22 mouse cellular contexts compared by ENCODE assay signal in the genomic region with DNA sequence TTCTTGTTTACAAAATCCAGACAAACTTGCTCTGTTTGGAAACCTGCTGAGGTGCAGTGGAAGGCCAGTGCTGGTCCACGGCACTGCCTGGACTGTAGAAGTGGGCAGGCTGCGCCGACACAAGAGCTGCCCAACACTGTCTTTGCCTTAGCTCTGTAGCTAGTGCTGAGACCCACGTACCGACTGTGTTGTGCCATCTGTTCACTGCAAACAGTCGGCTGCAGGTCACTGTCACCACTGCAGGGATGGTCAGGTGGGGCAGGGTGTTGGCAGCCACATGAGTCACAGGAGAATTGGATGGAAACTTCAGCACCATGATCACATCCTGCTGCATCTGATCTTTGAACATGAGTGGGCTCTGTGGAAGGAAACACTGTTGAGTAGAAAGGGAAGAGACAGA.
DNase-seq lines count a peak whose midpoint lies in the region; ATAC-seq lines count a peak whose summit lies in the region.
"Had no signal": no experiment of that assay in that cellular context is flagged by ENCODE, and none has a peak within 500 bp of the region (broad histone marks: within the 10 kb centered on the region; RNA-seq: fewer than 3 reads in every experiment).

No protein-coding gene starts in this region.

- no peak for ATAC-seq in forebrain, embryonic 14.5 days
- no peak for ATAC-seq in neural tube, embryonic 15.5 days (ENCODE audit: low FRiP score)
- ATAC-seq: liver, postnatal 0 days; lung, postnatal 0 days; Patski had no signal

- 0 out of 2 replicates have a peak overlapping the region, but pooled peaks have one; percentile 44 for H3K27ac ChIP-seq in forebrain, embryonic 10.5 days
- no peak overlapping the region for H3K27ac ChIP-seq in forebrain, embryonic 14.5 days (ENCODE audit: low read depth, low read length)
- no peak overlapping the region for H3K27ac ChIP-seq in neural tube, embryonic 15.5 days (replicated peaks)
- H3K27ac ChIP-seq: forebrain, embryonic 12.5 days; heart, embryonic 10.5 days; macrophage had no signal

- peaks cover 24% of the 10 kb centered on the region for H3K4me1 ChIP-seq in forebrain, embryonic 10.5 days
- peaks cover 16% of the 10 kb centered on the region for H3K4me1 ChIP-seq in forebrain, embryonic 14.5 days (ENCODE audit: control insufficient read depth, insufficient read depth, low read length)
- peaks cover 16% of the 10 kb centered on the region for H3K4me1 ChIP-seq in neural tube, embryonic 15.5 days

- 92% methylated on average over 6 of the region's 6 CpGs for WGBS in forebrain, embryonic 10.5 days
- WGBS in forebrain, embryonic 14.5 days = 85% methylated on average over 6 of the region's 6 CpGs
- 76% methylated on average over 6 of the region's 6 CpGs for WGBS in neural tube, embryonic 15.5 days

- no peaks in the 10 kb centered on the region for H3K27me3 ChIP-seq in forebrain, embryonic 10.5 days (ENCODE audit: poor library complexity, severe bottlenecking)
- H3K27me3 ChIP-seq in forebrain, embryonic 14.5 days (replicated peaks; ENCODE audit: control insufficient read depth, insufficient read depth, low read length) = no peaks in the 10 kb centered on the region
- H3K27me3 ChIP-seq in neural tube, embryonic 15.5 days (replicated peaks) = no peaks in the 10 kb centered on the region
- H3K27me3 ChIP-seq: CH12.LX; forebrain, embryonic 12.5 days; Patski had no signal

- no peak for DNase-seq in forebrain, embryonic 10.5 days (ENCODE audit: extremely low spot score, low spot score)
- no peak for DNase-seq in forebrain, embryonic 14.5 days (ENCODE audit: low spot score)
- no peak for DNase-seq in neural tube, embryonic 10.5 days (ENCODE audit: extremely low spot score, low spot score)
- DNase-seq in cerebellum, adult 9-11 months = peak; percentile 42
- no peak for DNase-seq in T-cell, adult 2 months (ENCODE audit: low spot score)
- no peak for DNase-seq in kidney, adult 11 months
- DNase-seq: adrenal gland, adult 2 months; B cell, adult 2 months; gastrocnemius, postnatal 10 days; kidney, adult 18-20 months; liver, postnatal 0 days; right cerebral cortex, postnatal 14 days; spleen, adult 18-20 months had no signal

- H3K9me3 ChIP-seq in forebrain, embryonic 10.5 days = no peaks in the 10 kb centered on the region
- H3K9me3 ChIP-seq in forebrain, embryonic 14.5 days (replicated peaks; ENCODE audit: control insufficient read depth, low read length) = no peaks in the 10 kb centered on the region
- no peaks in the 10 kb centered on the region for H3K9me3 ChIP-seq in neural tube, embryonic 15.5 days (replicated peaks)
- H3K9me3 ChIP-seq: forebrain, embryonic 12.5 days; heart, embryonic 10.5 days had no signal

- H3K9ac ChIP-seq in forebrain, embryonic 14.5 days (ENCODE audit: low read length) = no peak overlapping the region
- H3K9ac ChIP-seq in neural tube, embryonic 15.5 days (replicated peaks) = 0 out of 2 replicates have a peak overlapping the region, but pooled peaks have one; percentile 2
- H3K9ac ChIP-seq: forebrain, embryonic 12.5 days; liver, postnatal 0 days had no signal

- no peak overlapping the region for H3K4me2 ChIP-seq in forebrain, embryonic 14.5 days (ENCODE audit: low read length)
- H3K4me2 ChIP-seq in neural tube, embryonic 15.5 days = no peak overlapping the region
- H3K4me2 ChIP-seq: forebrain, embryonic 12.5 days; liver, embryonic 11.5 days had no signal

- H3K4me3 ChIP-seq in forebrain, embryonic 10.5 days = no peak overlapping the region
- H3K4me3 ChIP-seq in forebrain, embryonic 14.5 days (ENCODE audit: low read depth, low read length) = no peak overlapping the region
- H3K4me3 ChIP-seq in neural tube, embryonic 15.5 days (replicated peaks) = no peak overlapping the region
- H3K4me3 ChIP-seq: forebrain, embryonic 12.5 days; heart, embryonic 10.5 days had no signal

- H3K36me3 ChIP-seq in forebrain, embryonic 10.5 days (replicated peaks) = peaks cover 11% of the 10 kb centered on the region
- peaks cover 32% of the 10 kb centered on the region for H3K36me3 ChIP-seq in forebrain, embryonic 14.5 days (ENCODE audit: control insufficient read depth, insufficient read depth, low read length)
- peaks cover 34% of the 10 kb centered on the region for H3K36me3 ChIP-seq in neural tube, embryonic 15.5 days
- H3K36me3 ChIP-seq: G1E had no signal
